ENCODE assay signal across 16 mouse cellular contexts in genomic region chr7:4725169-4725568, GRCm38 (mm10). TPM values are rescaled to one million over a fixed set of nuclear protein-coding genes. Genes with fewer than 3 reads are reported as not detected.
DNase-seq lines count a peak whose midpoint lies in the region; ATAC-seq and TF ChIP-seq lines count a peak whose summit lies in the region.
"Had no signal": no experiment of that assay in that cellular context is flagged by ENCODE, and none has a peak within 500 bp of the region (broad histone marks: within the 10 kb centered on the region; RNA-seq: fewer than 3 reads in every experiment).

Gene Tmem150b, minus strand, starts transcription at chr7:4725249.

- no peak within 1 kb of the TSS for H3K4me3 ChIP-seq in neural tube, embryonic 12.5 days
- no peak within 1 kb of the TSS for H3K4me3 ChIP-seq in liver, embryonic 14.5 days (ENCODE audit: insufficient read depth in 1 of 2, low read depth in 2 of 2, low read length in 2 of 2)
- no peak within 1 kb of the TSS for H3K4me3 ChIP-seq in stomach, embryonic 14.5 days (ENCODE audit: low read depth, low read length)

- no peaks in the 10 kb centered on the region for H3K9me3 ChIP-seq in neural tube, embryonic 12.5 days
- no peaks in the 10 kb centered on the region for H3K9me3 ChIP-seq in liver, embryonic 14.5 days (ENCODE audit: control insufficient read depth, low read length)
- no peaks in the 10 kb centered on the region for H3K9me3 ChIP-seq in stomach, embryonic 14.5 days (ENCODE audit: control insufficient read depth, low read depth, low read length)
- H3K9me3 ChIP-seq: forebrain, embryonic 10.5 days; limb, embryonic 13.5 days had no signal

- H3K9ac ChIP-seq in neural tube, embryonic 12.5 days = no peak within 1 kb of the TSS
- H3K9ac ChIP-seq in liver, embryonic 14.5 days (replicated peaks) = no peak within 1 kb of the TSS; the same call in 1 of the 2 replicates
- no peak within 1 kb of the TSS for H3K9ac ChIP-seq in stomach, embryonic 14.5 days (replicated peaks; ENCODE audit: low read depth, low read length)

- no peaks in the 10 kb centered on the region for H3K36me3 ChIP-seq in neural tube, embryonic 12.5 days
- H3K36me3 ChIP-seq in liver, embryonic 14.5 days (replicated peaks; ENCODE audit: control insufficient read depth, insufficient read depth, low read depth) = no peaks in the 10 kb centered on the region
- no peaks in the 10 kb centered on the region for H3K36me3 ChIP-seq in stomach, embryonic 14.5 days (ENCODE audit: control insufficient read depth, insufficient read depth, low read length)
- H3K36me3 ChIP-seq: forebrain, embryonic 10.5 days; limb, embryonic 13.5 days had no signal

- no peak within 1 kb of the TSS for H3K27ac ChIP-seq in neural tube, embryonic 12.5 days
- no peak within 1 kb of the TSS for H3K27ac ChIP-seq in liver, embryonic 14.5 days
- H3K27ac ChIP-seq in stomach, embryonic 14.5 days (ENCODE audit: low read length) = peak within 1 kb of the TSS; percentile 69; the same call in 1 of the 2 replicates
- H3K27ac ChIP-seq: limb, embryonic 13.5 days had no signal

- DNase-seq in neural tube, embryonic 10.5 days (ENCODE audit: extremely low spot score, low spot score) = no peak
- no peak for DNase-seq in liver, embryonic 14.5 days (ENCODE audit: low read depth in 3 of 3, low spot score in 3 of 3)
- no peak for DNase-seq in cerebellum, adult 11-12 months
- DNase-seq in retina, embryonic 14.5 days (ENCODE audit: low spot score) = no peak
- no peak for DNase-seq in cerebellum, postnatal 14 days
- DNase-seq: adrenal gland, adult 8-10 months; cerebellum, adult 11 months; gastrocnemius, postnatal 25 days; heart, postnatal 10 days had no signal

- TF ChIP-seq EP300 in liver, embryonic 14.5 days (IDR thresholded peaks at IDR 0.05; ENCODE audit: low read depth) = no peak

- no peak for ATAC-seq in neural tube, embryonic 12.5 days (ENCODE audit: low FRiP score, low read depth)
- ATAC-seq in granulocyte monocyte progenitor cell, adult 5-6 weeks (replicated peaks; ENCODE audit: poor library complexity, severe bottlenecking) = peak; percentile 55
- no peak for ATAC-seq in liver, embryonic 14.5 days (ENCODE audit: insufficient read depth)
- peak; percentile 30; the same call in 1 of the 2 replicates for ATAC-seq in stomach, embryonic 14.5 days (ENCODE audit: insufficient number of reproducible peaks, insufficient read depth, low FRiP score, low read depth)
- ATAC-seq: CD4-positive, CD25-positive, alpha-beta regulatory T cell, adult 4 months had no signal

- H3K4me1 ChIP-seq in neural tube, embryonic 12.5 days = no peaks in the 10 kb centered on the region
- peaks cover 0 to 12% of the 10 kb centered on the region in 2 experiments; a peak in 2 of 4 replicates for H3K4me1 ChIP-seq in liver, embryonic 14.5 days (replicated peaks; ENCODE audit: control insufficient read depth in 2 of 2, insufficient read depth in 2 of 2, low read length in 1 of 2)
- 0 out of 2 replicates have a peak, but pooled peaks cover 7% of the 10 kb centered on the region for H3K4me1 ChIP-seq in stomach, embryonic 14.5 days (ENCODE audit: control insufficient read depth, insufficient read depth, low read length)
- H3K4me1 ChIP-seq: limb, embryonic 13.5 days had no signal

- TF ChIP-seq CTCF in liver, embryonic 14.5 days (IDR thresholded peaks at IDR 0.05; ENCODE audit: low read depth) = no peak

- H3K4me2 ChIP-seq in neural tube, embryonic 12.5 days (replicated peaks) = 0 out of 2 replicates have a peak within 1 kb of the TSS, but pooled peaks have one; percentile 47
- peak within 1 kb of the TSS; percentile 56 for H3K4me2 ChIP-seq in liver, embryonic 14.5 days (ENCODE audit: low read depth)
- H3K4me2 ChIP-seq in stomach, embryonic 14.5 days (replicated peaks; ENCODE audit: low read depth, low read length) = peak within 1 kb of the TSS; percentile 32

- H3K27me3 ChIP-seq in neural tube, embryonic 12.5 days (replicated peaks) = no peaks in the 10 kb centered on the region
- no peaks in the 10 kb centered on the region; the same call in 1 of the 2 replicates for H3K27me3 ChIP-seq in liver, embryonic 14.5 days (ENCODE audit: control insufficient read depth, insufficient read depth, low read length)
- no peaks in the 10 kb centered on the region for H3K27me3 ChIP-seq in stomach, embryonic 14.5 days (ENCODE audit: control insufficient read depth, insufficient read depth, low read length)
- H3K27me3 ChIP-seq: limb, embryonic 13.5 days had no signal

- WGBS in neural tube, embryonic 12.5 days = 88% methylated on average over 7 of the region's 7 CpGs
- 14% methylated on average over 7 of the region's 7 CpGs for WGBS in liver, embryonic 14.5 days (ENCODE audit: insufficient replicate concordance)
- 69% methylated on average over 7 of the region's 7 CpGs for WGBS in stomach, embryonic 14.5 days

RNA-seq across cellular contexts. Expression of gene Tmem150b, which starts in this region (rescaled TPM):
- polyA plus RNA-seq in neural tube, embryonic 12.5 days (2016; fragmentation: Nextera tagmentation; extraction: Ambion mirVana) = 0.11 and 0.14 TPM in 2 replicates
- total RNA-seq in granulocyte monocyte progenitor cell, adult 5-6 weeks (2014; fragmentation: Nextera tagmentation) = 32.7 and 33.4 TPM in 2 replicates
- 13.5 and 18.5 TPM in 2 replicates for total RNA-seq in granulocyte monocyte progenitor cell, adult 5-6 weeks (2017)
- polyA plus RNA-seq in liver, embryonic 14.5 days (2012; rRNA removed) = 0.31 TPM in 2 replicates
- 0.18 TPM in 1 of 2 replicates, not detected in the other for polyA plus RNA-seq in liver, embryonic 14.5 days (2014; fragmentation: Nextera tagmentation; extraction: Ambion mirVana)
- 0.36 and 0.78 TPM in 2 replicates for polyA plus RNA-seq in stomach, embryonic 14.5 days (2014; fragmentation: Nextera tagmentation; extraction: Ambion mirVana)
- polyA plus RNA-seq: midbrain, embryonic 11.5 days had no signal

Comparison
In these comparisons a context has a peak if more than half of its experiments do, and no peak if none do; other contexts are left out.
1. Peak in ATAC-seq, H3K27ac ChIP-seq and H3K4me2 ChIP-seq in stomach, embryonic 14.5 days; RNA of the gene not detected or under 1 TPM.